Mouse (Mus musculus): ENCODE results near the gene Bmt2.
A peak's percentile ranks its signal among the peaks of the same experiment; 100 is the strongest.

Gene Bmt2

DNA sequence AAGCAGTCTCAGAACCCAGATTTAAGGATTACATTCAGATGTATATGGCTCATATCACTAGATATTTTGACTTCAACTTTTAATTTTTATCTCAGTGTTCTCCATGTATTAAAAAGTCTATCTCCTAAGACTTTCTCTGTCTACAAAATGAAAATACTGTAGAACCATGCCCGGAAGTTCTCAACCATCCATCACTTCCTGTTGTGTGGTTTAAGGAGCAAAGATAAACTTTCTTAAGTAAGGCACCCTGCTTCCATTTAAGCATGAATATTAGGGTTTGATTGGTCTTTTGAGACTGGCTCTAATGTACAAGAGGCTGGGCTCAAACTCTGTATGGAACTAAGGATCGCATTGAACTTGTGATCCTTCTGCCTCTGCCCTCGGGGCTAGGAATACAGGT is 63.2 kb downstream of the Bmt2 start:
- DNase-seq = no peak

- DNase-seq = no peak
Measured at GRCm38 (mm10) chr6:13613671-13614070, 64.1 kb downstream of the Bmt2 start.

- no peak for DNase-seq
Measured at GRCm38 (mm10) chr6:13610869-13611268, 66.9 kb downstream of the Bmt2 start.

DNA sequence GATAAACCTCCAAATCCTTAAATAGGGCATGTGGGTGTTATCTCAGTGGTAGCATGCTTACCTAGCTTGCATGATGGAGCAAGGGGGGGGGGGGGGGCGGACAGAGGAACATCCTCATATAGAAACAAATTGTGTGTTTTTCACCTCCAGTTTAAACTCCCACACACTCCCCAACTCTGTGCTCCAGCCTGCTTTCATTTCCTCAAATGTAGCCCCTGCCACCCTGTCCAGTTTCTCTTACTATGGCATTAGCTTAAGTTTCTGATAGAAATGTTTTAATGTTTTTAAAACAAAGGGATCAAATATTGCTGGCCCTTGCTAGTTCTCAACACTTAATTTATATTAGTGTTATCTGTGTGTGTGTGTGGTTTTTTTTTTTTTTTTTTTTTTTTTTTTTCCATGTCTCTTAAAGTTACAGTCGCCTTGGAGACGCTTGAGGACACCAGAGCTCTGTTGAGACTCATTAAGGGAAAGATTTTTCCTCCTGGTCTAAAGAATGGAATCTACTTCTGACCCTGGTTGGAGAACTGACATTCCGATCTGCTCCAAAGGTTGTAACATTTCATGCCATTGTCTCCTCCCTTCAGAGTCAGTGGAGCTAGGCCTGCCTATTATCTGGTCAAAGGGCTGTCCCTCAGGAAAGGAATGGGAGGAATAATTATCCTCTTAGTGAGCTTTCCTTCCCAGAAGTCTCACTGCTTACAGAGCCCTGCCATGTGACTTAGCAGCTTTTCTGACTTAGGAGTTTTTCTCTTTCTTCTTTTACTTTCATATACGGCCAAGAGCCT is 68.2 kb downstream of the Bmt2 start:
- DNase-seq = no peak

DNA sequence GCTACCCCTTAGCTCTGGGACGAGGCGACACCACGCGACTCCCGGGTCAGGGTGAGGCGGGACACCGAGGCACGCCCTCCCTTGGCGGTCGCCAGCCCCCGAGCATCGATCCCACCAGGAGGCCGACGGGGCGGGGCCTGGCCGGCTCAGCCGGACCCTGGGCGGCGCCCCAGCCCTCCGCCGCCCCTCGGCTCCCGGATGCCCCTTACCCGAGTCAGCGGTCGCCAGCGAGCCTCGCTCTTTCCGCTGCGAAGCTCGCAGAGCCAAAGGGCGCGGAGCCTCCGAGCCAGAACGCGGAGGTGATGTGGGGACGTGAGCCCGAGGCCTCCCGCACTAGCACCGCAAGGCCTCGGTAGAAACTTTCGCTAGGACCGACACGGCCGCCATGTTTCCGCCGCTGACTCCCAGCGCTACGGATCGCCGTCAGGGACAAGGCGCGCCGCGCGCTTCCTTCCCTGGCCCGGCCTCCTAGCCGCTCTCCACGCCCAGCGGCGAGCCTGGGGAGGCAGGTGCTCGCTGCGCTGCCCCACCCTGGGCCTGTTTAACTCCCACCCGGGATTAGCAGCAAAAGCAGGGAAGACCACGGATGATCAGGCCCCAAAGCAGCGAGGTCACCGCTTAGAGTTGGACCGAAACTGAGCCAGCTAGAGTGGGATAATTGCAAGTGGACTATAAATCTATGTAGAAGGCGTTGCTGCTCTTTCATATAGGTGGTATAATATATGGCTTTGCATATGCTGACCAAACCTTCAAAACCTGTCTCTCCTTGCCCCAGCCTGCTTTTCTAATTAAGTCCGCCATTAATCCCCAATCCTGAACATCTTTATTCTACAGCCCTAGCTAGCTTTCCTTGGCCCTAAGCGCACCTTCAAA is 69.9 kb downstream of the Bmt2 start, which contains the start of gene Tmem168:
Tmem168 (minus strand) TSS at position 480 of the 873 bp plus-strand sequence.
- DNase-seq = peak; percentile 93

- DNase-seq = no peak
Measured at GRCm38 (mm10) chr6:13606921-13607620, 70.7 kb downstream of the Bmt2 start.

DNA sequence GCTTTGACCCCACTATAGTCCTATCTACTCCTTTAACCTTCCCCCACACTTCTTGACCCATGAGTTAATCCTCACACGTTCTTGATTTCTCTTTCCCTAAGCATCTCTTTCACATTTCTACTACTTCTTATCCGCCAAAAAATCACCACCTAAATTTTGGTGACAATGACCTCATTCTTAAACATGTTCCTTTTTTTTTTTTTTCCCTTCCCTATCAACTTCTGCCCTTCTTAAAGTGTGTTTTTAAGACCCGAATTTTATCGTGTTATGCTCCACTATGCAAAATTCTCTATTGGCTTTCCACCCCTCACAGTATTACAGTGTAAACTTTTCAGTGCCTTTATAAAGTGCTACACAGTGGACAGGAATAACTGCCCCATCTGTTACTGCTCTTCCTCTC is 71.4 kb downstream of the Bmt2 start:
- DNase-seq = no peak

DNA sequence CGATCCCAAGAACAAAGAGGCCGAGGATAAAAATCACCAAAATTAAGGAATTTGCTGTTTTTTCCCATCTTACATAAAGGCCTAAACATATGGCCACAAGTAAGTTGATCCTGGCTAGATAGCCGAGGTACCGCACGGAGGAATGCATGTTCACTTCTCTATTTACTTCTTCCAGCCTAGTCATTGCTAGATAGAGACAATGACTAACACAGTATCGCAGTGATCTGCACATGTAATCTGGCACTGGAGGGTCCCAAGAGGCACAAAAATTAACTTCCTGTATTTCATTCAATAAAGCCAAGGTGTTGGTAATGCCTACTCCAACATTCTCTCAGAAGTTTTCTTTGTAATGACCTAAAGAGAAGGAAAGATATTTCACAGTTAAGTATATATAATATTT is 74.6 kb downstream of the Bmt2 start:
- no peak for DNase-seq

- DNase-seq = peak; percentile 23
Measured at GRCm38 (mm10) chr6:13601587-13601986, 76.2 kb downstream of the Bmt2 start.

GRCm38 (mm10) chr6:13598239-13598923 is 79.4 kb downstream of the Bmt2 start:
- DNase-seq = no peak

GRCm38 (mm10) chr6:13592729-13593345 is 84.9 kb downstream of the Bmt2 start:
- no peak for DNase-seq

- no peak for DNase-seq
Measured at GRCm38 (mm10) chr6:13586560-13586959, 91.2 kb downstream of the Bmt2 start.

GRCm38 (mm10) chr6:13586154-13586553 is 91.6 kb downstream of the Bmt2 start:
- no peak for DNase-seq

- DNase-seq = no peak
Measured at GRCm38 (mm10) chr6:13584788-13585187, 93.0 kb downstream of the Bmt2 start.

GRCm38 (mm10) chr6:13582075-13582474 is 95.7 kb downstream of the Bmt2 start:
- DNase-seq = no peak

All from cerebellum, adult 9-11 months (tissue).